Mouse (Mus musculus): ENCODE results near the gene Slc41a2. TPM values are rescaled to one million over a fixed set of nuclear protein-coding genes. Genes with fewer than 3 reads are reported as not detected.

Gene Slc41a2
- polyA plus RNA-seq, 1 experiment from 2014 or later: 4.9 TPM

DNA sequence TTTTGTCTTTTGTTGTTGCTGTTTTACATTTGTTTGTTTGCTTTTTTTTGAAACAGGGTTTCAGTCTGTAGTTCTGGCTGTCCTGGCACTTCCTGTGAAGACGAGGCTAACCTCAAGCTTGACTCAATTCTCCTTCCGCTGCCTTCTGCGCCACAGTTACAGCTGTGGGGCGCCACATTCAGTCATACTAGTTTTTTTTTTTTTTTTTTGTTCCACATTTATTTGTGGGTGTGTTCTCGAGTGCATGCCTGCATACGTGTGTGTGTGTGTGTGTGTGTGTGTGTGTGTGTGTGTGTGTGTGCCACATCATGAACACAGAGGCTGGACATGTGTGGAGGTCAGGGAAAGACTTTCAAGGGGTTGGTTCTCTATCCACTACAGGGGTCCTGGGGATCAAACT is 7.3 kb downstream of the Slc41a2 start:
- Histone ChIP-seq H3K36me3 (ENCODE audit: control insufficient read depth, insufficient read depth, low read length) (no peaks in the 10 kb centered on the region), H3K27ac (replicated peaks; ENCODE audit: low read depth, low read length) (no peak overlapping the region), H3K27me3 (replicated peaks; ENCODE audit: control insufficient read depth, insufficient read depth, low read length) (peaks cover 16% of the 10 kb centered on the region; the same call in 1 of the 2 replicates), H3K9ac (ENCODE audit: low read depth, low read length) (no peak overlapping the region), H3K4me1 (ENCODE audit: control insufficient read depth, insufficient read depth, low read length) (no peaks in the 10 kb centered on the region), H3K4me2 (ENCODE audit: low read depth, low read length) (no peak overlapping the region), H3K4me3 (ENCODE audit: low read depth, low read length) (no peak overlapping the region), H3K9me3 (ENCODE audit: control insufficient read depth, low read length) (no peaks in the 10 kb centered on the region)
- ATAC-seq (ENCODE audit: low read depth) (no peak), DNase-seq (ENCODE audit: low spot score) (no peak)
- WGBS: 67% methylated on average over 6 of the region's 6 CpGs

DNA sequence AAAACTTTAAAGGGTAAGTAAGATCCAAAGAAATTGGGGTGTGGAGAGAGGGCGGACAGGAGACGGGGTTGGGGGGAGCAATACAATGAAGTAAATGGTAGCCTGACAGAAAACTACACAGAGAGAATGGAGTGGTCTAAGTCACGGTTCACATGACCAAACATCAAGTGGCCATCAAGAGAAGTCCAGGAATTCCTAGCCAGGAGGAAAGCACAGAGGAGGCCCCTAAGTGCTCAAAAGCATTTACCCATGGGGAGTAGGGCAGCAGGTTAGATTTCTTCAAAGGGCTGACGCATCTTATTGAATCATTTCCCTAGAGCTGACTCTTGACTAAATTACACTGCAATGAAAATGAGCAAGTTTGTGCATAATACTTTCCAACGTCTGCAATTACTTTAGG is 8.9 kb downstream of the Slc41a2 start:
- no peak overlapping the region for H3K4me2 ChIP-seq (ENCODE audit: low read depth, low read length)
- H3K9ac ChIP-seq (ENCODE audit: low read depth, low read length): no peak overlapping the region
- peaks cover under 1% of the 10 kb centered on the region; the same call in 1 of the 2 replicates for H3K27me3 ChIP-seq (replicated peaks; ENCODE audit: control insufficient read depth, insufficient read depth, low read length)
- ATAC-seq (ENCODE audit: low read depth) (peak; percentile 12; the same call in 1 of the 2 replicates), DNase-seq (ENCODE audit: low spot score) (peak; percentile 37)
- WGBS: 61% methylated on average over 5 of the region's 5 CpGs
- no peaks in the 10 kb centered on the region for H3K36me3 ChIP-seq (ENCODE audit: control insufficient read depth, insufficient read depth, low read length)
- H3K27ac ChIP-seq (replicated peaks; ENCODE audit: low read depth, low read length): peak overlapping the region; percentile 70
- H3K4me1 ChIP-seq (ENCODE audit: control insufficient read depth, insufficient read depth, low read length): no peaks in the 10 kb centered on the region
- H3K4me3 ChIP-seq (ENCODE audit: low read depth, low read length): no peak overlapping the region
- no peaks in the 10 kb centered on the region for H3K9me3 ChIP-seq (ENCODE audit: control insufficient read depth, low read length)

DNA sequence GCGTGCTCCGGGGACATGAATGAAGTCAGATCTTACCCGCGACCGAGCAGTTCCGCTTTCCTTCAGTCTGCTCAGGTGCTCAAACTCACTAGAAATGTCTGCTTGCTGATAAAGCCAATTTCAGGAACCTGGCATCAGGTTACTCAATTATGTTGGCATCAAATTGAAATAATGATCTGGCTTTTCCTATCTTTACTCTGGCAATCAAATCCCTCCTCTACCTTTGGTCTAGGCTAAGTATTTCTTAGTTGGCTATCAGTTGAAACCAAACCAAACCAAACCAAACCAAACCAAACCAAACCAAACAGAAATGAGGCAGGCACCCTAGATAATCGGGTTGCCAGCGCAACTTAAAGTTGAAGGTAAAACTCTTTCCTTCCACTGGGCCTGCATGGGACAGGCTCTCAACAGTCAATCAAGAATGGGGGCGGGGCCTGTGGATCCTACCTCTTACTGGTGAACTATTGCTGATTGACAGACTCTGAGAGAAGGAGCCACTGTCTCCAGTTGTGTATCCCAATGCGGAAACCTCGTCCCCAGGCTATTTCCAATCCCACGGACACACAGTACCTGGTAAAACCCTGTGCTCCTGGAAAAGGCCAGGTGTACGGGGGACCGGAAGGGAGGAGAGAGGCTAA is 10.9 kb downstream of the Slc41a2 start:
- Histone ChIP-seq H3K9ac (ENCODE audit: low read depth, low read length) (no peak overlapping the region), H3K4me2 (ENCODE audit: low read depth, low read length) (no peak overlapping the region), H3K36me3 (ENCODE audit: control insufficient read depth, insufficient read depth, low read length) (no peaks in the 10 kb centered on the region), H3K27me3 (replicated peaks; ENCODE audit: control insufficient read depth, insufficient read depth, low read length) (no peaks in the 10 kb centered on the region), H3K9me3 (ENCODE audit: control insufficient read depth, low read length) (no peaks in the 10 kb centered on the region), H3K27ac (replicated peaks; ENCODE audit: low read depth, low read length) (no peak overlapping the region), H3K4me3 (ENCODE audit: low read depth, low read length) (no peak overlapping the region), H3K4me1 (ENCODE audit: control insufficient read depth, insufficient read depth, low read length) (no peaks in the 10 kb centered on the region; the same call in 1 of the 2 replicates)
- 84% methylated on average over 14 of the region's 14 CpGs for WGBS
- DNase-seq (ENCODE audit: low spot score) (no peak), ATAC-seq (ENCODE audit: low read depth) (no peak)

GRCm38 (mm10) chr10:83325903-83326302 is 11.8 kb downstream of the Slc41a2 start:
- ATAC-seq (ENCODE audit: low read depth) (no peak), DNase-seq (ENCODE audit: low spot score) (no peak)
- H3K9me3 ChIP-seq (ENCODE audit: control insufficient read depth, low read length): no peaks in the 10 kb centered on the region
- H3K4me1 ChIP-seq (ENCODE audit: control insufficient read depth, insufficient read depth, low read length): no peaks in the 10 kb centered on the region; the same call in 1 of the 2 replicates
- H3K4me3 ChIP-seq (ENCODE audit: low read depth, low read length): no peak overlapping the region
- H3K4me2 ChIP-seq (ENCODE audit: low read depth, low read length): no peak overlapping the region
- no peaks in the 10 kb centered on the region for H3K36me3 ChIP-seq (ENCODE audit: control insufficient read depth, insufficient read depth, low read length)
- H3K27ac ChIP-seq (replicated peaks; ENCODE audit: low read depth, low read length): no peak overlapping the region
- H3K9ac ChIP-seq (ENCODE audit: low read depth, low read length): no peak overlapping the region
- H3K27me3 ChIP-seq (replicated peaks; ENCODE audit: control insufficient read depth, insufficient read depth, low read length): no peaks in the 10 kb centered on the region
- 87% methylated on average over 1 of the region's 1 CpGs for WGBS

DNA sequence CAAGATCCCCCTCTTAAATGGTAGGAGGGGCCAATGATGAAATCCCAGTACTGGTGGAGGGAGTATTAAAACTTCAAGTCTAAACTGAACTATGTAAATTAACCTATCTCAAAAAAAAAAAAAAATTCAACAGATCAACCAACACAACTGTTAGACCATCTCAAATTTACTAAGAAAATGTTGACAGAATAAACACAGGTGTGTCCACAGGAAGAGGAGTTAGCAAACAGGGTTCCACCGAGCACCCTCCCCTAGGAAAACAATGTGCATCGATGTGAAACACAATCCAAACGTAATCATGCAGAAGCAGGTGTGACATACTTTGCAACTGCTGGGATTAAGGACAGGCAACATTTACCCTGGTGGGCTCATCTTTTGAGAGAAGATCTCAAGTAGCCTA is 12.8 kb downstream of the Slc41a2 start:
- H3K36me3 ChIP-seq (ENCODE audit: control insufficient read depth, insufficient read depth, low read length): no peaks in the 10 kb centered on the region

GRCm38 (mm10) chr10:83322551-83323100 is 15.1 kb downstream of the Slc41a2 start:
- Histone ChIP-seq H3K4me2 (ENCODE audit: low read depth, low read length) (no peak overlapping the region), H3K4me3 (ENCODE audit: low read depth, low read length) (no peak overlapping the region), H3K9me3 (ENCODE audit: control insufficient read depth, low read length) (no peaks in the 10 kb centered on the region), H3K36me3 (ENCODE audit: control insufficient read depth, insufficient read depth, low read length) (no peaks in the 10 kb centered on the region), H3K4me1 (ENCODE audit: control insufficient read depth, insufficient read depth, low read length) (no peaks in the 10 kb centered on the region; the same call in 1 of the 2 replicates), H3K27ac (replicated peaks; ENCODE audit: low read depth, low read length) (no peak overlapping the region), H3K9ac (ENCODE audit: low read depth, low read length) (no peak overlapping the region), H3K27me3 (replicated peaks; ENCODE audit: control insufficient read depth, insufficient read depth, low read length) (no peaks in the 10 kb centered on the region)
- no peak for ATAC-seq (ENCODE audit: low read depth)
- no peak for DNase-seq (ENCODE audit: low spot score)
- 48% methylated on average over 7 of the region's 7 CpGs for WGBS

More for the DNA sequence above, 12.8 kb downstream of the Slc41a2 start:
- Histone ChIP-seq H3K4me2 (ENCODE audit: low read depth, low read length) (no peak overlapping the region), H3K4me1 (ENCODE audit: control insufficient read depth, insufficient read depth, low read length) (no peaks in the 10 kb centered on the region; the same call in 1 of the 2 replicates), H3K4me3 (ENCODE audit: low read depth, low read length) (no peak overlapping the region), H3K27ac (replicated peaks; ENCODE audit: low read depth, low read length) (no peak overlapping the region), H3K9ac (ENCODE audit: low read depth, low read length) (no peak overlapping the region), H3K27me3 (replicated peaks; ENCODE audit: control insufficient read depth, insufficient read depth, low read length) (no peaks in the 10 kb centered on the region), H3K9me3 (ENCODE audit: control insufficient read depth, low read length) (no peaks in the 10 kb centered on the region)
- no peak for DNase-seq (ENCODE audit: low spot score)
- ATAC-seq (ENCODE audit: low read depth): no peak
- 78% methylated on average over 3 of the region's 3 CpGs for WGBS

- Histone ChIP-seq H3K4me3 (ENCODE audit: low read depth, low read length) (no peak overlapping the region), H3K36me3 (ENCODE audit: control insufficient read depth, insufficient read depth, low read length) (no peaks in the 10 kb centered on the region), H3K4me1 (ENCODE audit: control insufficient read depth, insufficient read depth, low read length) (no peaks in the 10 kb centered on the region; the same call in 1 of the 2 replicates), H3K4me2 (ENCODE audit: low read depth, low read length) (no peak overlapping the region), H3K27ac (replicated peaks; ENCODE audit: low read depth, low read length) (no peak overlapping the region), H3K9ac (ENCODE audit: low read depth, low read length) (no peak overlapping the region), H3K27me3 (replicated peaks; ENCODE audit: control insufficient read depth, insufficient read depth, low read length) (no peaks in the 10 kb centered on the region), H3K9me3 (ENCODE audit: control insufficient read depth, low read length) (no peaks in the 10 kb centered on the region)
- ATAC-seq (ENCODE audit: low read depth) (no peak), DNase-seq (ENCODE audit: low spot score) (no peak)
- 46% methylated on average over 6 of the region's 6 CpGs for WGBS
These were observed 16.2 kb downstream of the Slc41a2 start for GRCm38 (mm10) chr10:83321528-83321927.

DNA sequence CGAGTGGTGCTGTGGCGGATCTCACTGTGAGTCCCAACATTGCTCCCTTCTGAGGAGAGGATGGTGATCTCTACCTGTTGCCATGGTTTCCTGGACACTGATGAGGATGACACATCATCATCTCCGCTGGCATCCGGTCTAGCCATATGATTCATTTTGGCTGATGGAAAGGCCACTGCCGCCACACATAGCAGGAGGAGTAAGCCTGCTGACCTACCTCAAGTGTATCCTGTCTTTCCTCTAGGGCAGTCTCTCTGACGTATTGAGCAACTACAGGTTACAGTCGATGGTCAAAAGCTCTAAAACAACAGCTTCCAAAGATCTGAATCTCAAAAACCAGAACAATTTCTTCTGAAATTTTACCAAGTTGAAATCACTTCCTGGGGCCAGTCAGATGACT is 16.8 kb downstream of the Slc41a2 start:
- Histone ChIP-seq H3K4me3 (ENCODE audit: low read depth, low read length) (no peak overlapping the region), H3K27me3 (replicated peaks; ENCODE audit: control insufficient read depth, insufficient read depth, low read length) (no peaks in the 10 kb centered on the region), H3K9ac (ENCODE audit: low read depth, low read length) (no peak overlapping the region), H3K4me1 (ENCODE audit: control insufficient read depth, insufficient read depth, low read length) (no peaks in the 10 kb centered on the region; the same call in 1 of the 2 replicates), H3K9me3 (ENCODE audit: control insufficient read depth, low read length) (no peaks in the 10 kb centered on the region), H3K4me2 (ENCODE audit: low read depth, low read length) (no peak overlapping the region), H3K27ac (replicated peaks; ENCODE audit: low read depth, low read length) (no peak overlapping the region), H3K36me3 (ENCODE audit: control insufficient read depth, insufficient read depth, low read length) (no peaks in the 10 kb centered on the region)
- 88% methylated on average over 7 of the region's 7 CpGs for WGBS
- ATAC-seq (ENCODE audit: low read depth) (no peak), DNase-seq (ENCODE audit: low spot score) (no peak)

DNA sequence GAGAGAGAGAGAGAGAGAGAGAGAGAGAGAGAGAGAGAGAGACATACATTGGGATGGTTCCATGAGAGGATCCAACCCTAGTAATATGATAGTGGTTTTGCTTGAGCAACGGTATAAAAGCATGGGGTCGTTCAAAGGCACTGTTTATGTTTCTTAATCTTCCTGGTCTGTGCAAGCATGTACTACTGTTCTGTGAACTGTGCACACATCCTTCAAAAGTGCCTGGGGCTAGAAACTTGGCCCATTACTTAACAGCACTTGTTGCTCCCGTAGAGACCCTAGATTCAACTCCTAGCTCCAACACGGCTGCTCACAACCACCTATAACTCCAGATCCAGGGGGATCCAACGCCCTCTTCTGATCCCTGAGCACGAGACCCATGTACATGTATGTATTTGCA is 17.3 kb downstream of the Slc41a2 start:
- Histone ChIP-seq H3K9me3 (ENCODE audit: control insufficient read depth, low read length) (no peaks in the 10 kb centered on the region), H3K27me3 (replicated peaks; ENCODE audit: control insufficient read depth, insufficient read depth, low read length) (no peaks in the 10 kb centered on the region), H3K4me3 (ENCODE audit: low read depth, low read length) (no peak overlapping the region), H3K4me1 (ENCODE audit: control insufficient read depth, insufficient read depth, low read length) (no peaks in the 10 kb centered on the region; the same call in 1 of the 2 replicates), H3K4me2 (ENCODE audit: low read depth, low read length) (no peak overlapping the region), H3K27ac (replicated peaks; ENCODE audit: low read depth, low read length) (no peak overlapping the region), H3K36me3 (ENCODE audit: control insufficient read depth, insufficient read depth, low read length) (no peaks in the 10 kb centered on the region), H3K9ac (ENCODE audit: low read depth, low read length) (no peak overlapping the region)
- ATAC-seq (ENCODE audit: low read depth) (no peak), DNase-seq (ENCODE audit: low spot score) (no peak)
- 70% methylated on average over 6 of the region's 6 CpGs for WGBS
